Mouse (Mus musculus): Measurements from ENCODE around the gene Olfr911-ps1. TPM values are rescaled to one million over a fixed set of nuclear protein-coding genes. Genes with fewer than 3 reads are reported as not detected.

Olfr911-ps1 gene
- polyA plus RNA-seq (2015; fragmentation: Nextera tagmentation; extraction: Ambion mirVana) = not detected in 2 replicates

GRCm38 (mm10) chr9:38521280-38521679, at the start of gene Olfr911-ps1:
Gene Olfr911-ps1, plus strand, starts transcription at chr9:38521580.
- no peak for ATAC-seq (ENCODE audit: low FRiP score, low TSS enrichment)
- H3K4me2 ChIP-seq (replicated peaks; ENCODE audit: low read depth, low read length) = no peak within 1 kb of the TSS
- 70% methylated on average over 1 of the region's 1 CpGs for WGBS
- no peaks in the 10 kb centered on the region for H3K9me3 ChIP-seq (ENCODE audit: low read length)
- H3K4me1 ChIP-seq (ENCODE audit: insufficient read depth, low read length) = no peaks in the 10 kb centered on the region
- no peak within 1 kb of the TSS for H3K4me3 ChIP-seq (ENCODE audit: low read length)
- no peak within 1 kb of the TSS for H3K9ac ChIP-seq (replicated peaks; ENCODE audit: low read length)
- H3K36me3 ChIP-seq (ENCODE audit: insufficient read depth, low read length) = no peaks in the 10 kb centered on the region
- H3K27me3 ChIP-seq (ENCODE audit: insufficient read depth, low read length) = no peaks in the 10 kb centered on the region
- no peak within 1 kb of the TSS for H3K27ac ChIP-seq (ENCODE audit: low read length)

- Histone ChIP-seq H3K9me3 (ENCODE audit: low read length) (no peaks in the 10 kb centered on the region), H3K9ac (replicated peaks; ENCODE audit: low read length) (no peak within 1 kb of the TSS), H3K4me2 (replicated peaks; ENCODE audit: low read depth, low read length) (no peak within 1 kb of the TSS), H3K4me1 (ENCODE audit: insufficient read depth, low read length) (no peaks in the 10 kb centered on the region), H3K27ac (ENCODE audit: low read length) (no peak within 1 kb of the TSS), H3K4me3 (ENCODE audit: low read length) (no peak within 1 kb of the TSS), H3K27me3 (ENCODE audit: insufficient read depth, low read length) (no peaks in the 10 kb centered on the region), H3K36me3 (ENCODE audit: insufficient read depth, low read length) (no peaks in the 10 kb centered on the region)
- no peak for ATAC-seq (ENCODE audit: low FRiP score, low TSS enrichment)
- 79% methylated on average over 3 of the region's 3 CpGs for WGBS
Observed at GRCm38 (mm10) chr9:38486785-38487184, 34.6 kb upstream of the Olfr911-ps1 start, which contains the start of gene Olfr906. Gene Olfr906, plus strand, starts transcription at chr9:38487085.

- H3K9me3 ChIP-seq (ENCODE audit: low read length) = no peaks in the 10 kb centered on the region
- no peak within 1 kb of the TSS for H3K4me2 ChIP-seq (replicated peaks; ENCODE audit: low read depth, low read length)
- no peak within 1 kb of the TSS for H3K4me3 ChIP-seq (ENCODE audit: low read length)
- H3K4me1 ChIP-seq (ENCODE audit: insufficient read depth, low read length) = no peaks in the 10 kb centered on the region
- no peak within 1 kb of the TSS for H3K9ac ChIP-seq (replicated peaks; ENCODE audit: low read length)
- H3K36me3 ChIP-seq (ENCODE audit: insufficient read depth, low read length) = no peaks in the 10 kb centered on the region
- ATAC-seq (ENCODE audit: low FRiP score, low TSS enrichment) = no peak
- 81% methylated on average over 2 of the region's 2 CpGs for WGBS
- H3K27ac ChIP-seq (ENCODE audit: low read length) = no peak within 1 kb of the TSS
- H3K27me3 ChIP-seq (ENCODE audit: insufficient read depth, low read length) = no peaks in the 10 kb centered on the region
Observed at GRCm38 (mm10) chr9:38495501-38495900, 25.9 kb upstream of the Olfr911-ps1 start, which contains the start of gene Olfr907. Gene Olfr907, plus strand, starts transcription at chr9:38495801.

- Histone ChIP-seq H3K4me3 (ENCODE audit: low read length) (no peak overlapping the region), H3K27ac (ENCODE audit: low read length) (no peak overlapping the region), H3K9me3 (ENCODE audit: low read length) (no peaks in the 10 kb centered on the region), H3K27me3 (ENCODE audit: insufficient read depth, low read length) (no peaks in the 10 kb centered on the region), H3K36me3 (ENCODE audit: insufficient read depth, low read length) (no peaks in the 10 kb centered on the region), H3K4me1 (ENCODE audit: insufficient read depth, low read length) (no peaks in the 10 kb centered on the region), H3K9ac (replicated peaks; ENCODE audit: low read length) (no peak overlapping the region), H3K4me2 (replicated peaks; ENCODE audit: low read depth, low read length) (no peak overlapping the region)
- ATAC-seq (ENCODE audit: low FRiP score, low TSS enrichment) = no peak
- 61% methylated on average over 2 of the region's 2 CpGs for WGBS
Observed at GRCm38 (mm10) chr9:38512353-38512752, 9.0 kb upstream of the Olfr911-ps1 start.

GRCm38 (mm10) chr9:38537549-38537948, 16.2 kb downstream of the Olfr911-ps1 start, which contains the start of gene Olfr910:
Gene Olfr910, plus strand, starts transcription at chr9:38537849.
- H3K4me3 ChIP-seq (ENCODE audit: low read length) = no peak within 1 kb of the TSS
- H3K9ac ChIP-seq (replicated peaks; ENCODE audit: low read length) = no peak within 1 kb of the TSS
- H3K36me3 ChIP-seq (ENCODE audit: insufficient read depth, low read length) = no peaks in the 10 kb centered on the region
- WGBS = 75% methylated on average over 2 of the region's 2 CpGs
- H3K9me3 ChIP-seq (ENCODE audit: low read length) = peaks cover under 1% of the 10 kb centered on the region; the same call in 1 of the 2 replicates
- no peak within 1 kb of the TSS for H3K4me2 ChIP-seq (replicated peaks; ENCODE audit: low read depth, low read length)
- H3K27me3 ChIP-seq (ENCODE audit: insufficient read depth, low read length) = no peaks in the 10 kb centered on the region
- H3K27ac ChIP-seq (ENCODE audit: low read length) = no peak within 1 kb of the TSS
- no peaks in the 10 kb centered on the region for H3K4me1 ChIP-seq (ENCODE audit: insufficient read depth, low read length)
- ATAC-seq (ENCODE audit: low FRiP score, low TSS enrichment) = no peak

Other genes starting within 250 kb of the Olfr911-ps1 start
- gene Olfr896-ps1, start 230.5 kb upstream of the Olfr911-ps1 start, polyA plus RNA-seq (2015; fragmentation: Nextera tagmentation; extraction: Ambion mirVana) = not detected in 2 replicates
- gene Olfr25, start 192.5 kb upstream of the Olfr911-ps1 start, polyA plus RNA-seq (2015; fragmentation: Nextera tagmentation; extraction: Ambion mirVana) = not detected in 2 replicates
- not detected in 2 replicates for gene Olfr898, start 173.2 kb upstream of the Olfr911-ps1 start, polyA plus RNA-seq (2015; fragmentation: Nextera tagmentation; extraction: Ambion mirVana)
- not detected in 2 replicates for gene Olfr250, start 154.7 kb upstream of the Olfr911-ps1 start, polyA plus RNA-seq (2015; fragmentation: Nextera tagmentation; extraction: Ambion mirVana)
- gene Olfr251, start 144.5 kb upstream of the Olfr911-ps1 start, polyA plus RNA-seq (2015; fragmentation: Nextera tagmentation; extraction: Ambion mirVana) = not detected in 2 replicates
- gene Olfr147, start 119.9 kb upstream of the Olfr911-ps1 start, polyA plus RNA-seq (2015; fragmentation: Nextera tagmentation; extraction: Ambion mirVana) = not detected in 2 replicates
- gene Olfr901, start 92.1 kb upstream of the Olfr911-ps1 start, polyA plus RNA-seq (2015; fragmentation: Nextera tagmentation; extraction: Ambion mirVana) = not detected in 2 replicates
- not detected in 2 replicates for gene Olfr902, start 73.9 kb upstream of the Olfr911-ps1 start, polyA plus RNA-seq (2015; fragmentation: Nextera tagmentation; extraction: Ambion mirVana)
- not detected in 2 replicates for gene Olfr904, start 58.4 kb upstream of the Olfr911-ps1 start, polyA plus RNA-seq (2015; fragmentation: Nextera tagmentation; extraction: Ambion mirVana)
- gene Olfr905, start 50.5 kb upstream of the Olfr911-ps1 start, polyA plus RNA-seq (2015; fragmentation: Nextera tagmentation; extraction: Ambion mirVana) = not detected in 2 replicates
- not detected in 2 replicates for gene Olfr906, start 34.5 kb upstream of the Olfr911-ps1 start, polyA plus RNA-seq (2015; fragmentation: Nextera tagmentation; extraction: Ambion mirVana)
- not detected in 2 replicates for gene Olfr907, start 25.8 kb upstream of the Olfr911-ps1 start, polyA plus RNA-seq (2015; fragmentation: Nextera tagmentation; extraction: Ambion mirVana)
- gene Olfr910, start 16.3 kb downstream of the Olfr911-ps1 start, polyA plus RNA-seq (2015; fragmentation: Nextera tagmentation; extraction: Ambion mirVana) = not detected in 2 replicates
- not detected in 2 replicates for gene Olfr912, start 58.6 kb downstream of the Olfr911-ps1 start, polyA plus RNA-seq (2015; fragmentation: Nextera tagmentation; extraction: Ambion mirVana)
- gene Olfr913, start 71.2 kb downstream of the Olfr911-ps1 start, polyA plus RNA-seq (2015; fragmentation: Nextera tagmentation; extraction: Ambion mirVana) = not detected in 2 replicates
- not detected in 2 replicates for gene Olfr914, start 83.5 kb downstream of the Olfr911-ps1 start, polyA plus RNA-seq (2015; fragmentation: Nextera tagmentation; extraction: Ambion mirVana)
- gene Olfr916, start 138.3 kb downstream of the Olfr911-ps1 start, polyA plus RNA-seq (2015; fragmentation: Nextera tagmentation; extraction: Ambion mirVana) = not detected in 2 replicates
- gene Olfr917, start 144.3 kb downstream of the Olfr911-ps1 start, polyA plus RNA-seq (2015; fragmentation: Nextera tagmentation; extraction: Ambion mirVana) = not detected in 2 replicates
- not detected in 2 replicates for gene Olfr918, start 153.0 kb downstream of the Olfr911-ps1 start, polyA plus RNA-seq (2015; fragmentation: Nextera tagmentation; extraction: Ambion mirVana)
- gene Olfr919, start 182.1 kb downstream of the Olfr911-ps1 start, polyA plus RNA-seq (2015; fragmentation: Nextera tagmentation; extraction: Ambion mirVana) = not detected in 2 replicates
- gene Vwa5a, start 196.7 kb downstream of the Olfr911-ps1 start, polyA plus RNA-seq (2015; fragmentation: Nextera tagmentation; extraction: Ambion mirVana) = 21.0 and 22.9 TPM in 2 replicates
- 0.08 TPM in 1 of 2 replicates, not detected in the other for gene Olfr920, start 230.7 kb downstream of the Olfr911-ps1 start, polyA plus RNA-seq (2015; fragmentation: Nextera tagmentation; extraction: Ambion mirVana)